Mouse (Mus musculus): ENCODE data around the gene 3425401B19Rik. TPM values are rescaled to one million over a fixed set of nuclear protein-coding genes. Genes with fewer than 3 reads are reported as not detected.

The 3425401B19Rik gene
- 0.86 TPM in 1 of 2 replicates, not detected in the other for polyA plus RNA-seq (2012; rRNA removed)

GRCm38 (mm10) chr14:32685124-32685826, at the start of gene 3425401B19Rik:
TSS of gene 3425401B19Rik (minus strand) at chr14:32685293.
- TF ChIP-seq POLR2A (IDR thresholded peaks at IDR 0.05; ENCODE audit: low read depth, low read length): no peak
- no peak for TF ChIP-seq CTCF (conservative IDR thresholded peaks at IDR 0.05; ENCODE audit: insufficient read depth, insufficient read length, low read depth, low read length)
- Histone ChIP-seq H3K27ac (ENCODE audit: insufficient read depth, low read depth, low read length) (no peak within 1 kb of the TSS), H3K4me3 (ENCODE audit: insufficient read depth, low read depth, low read length) (no peak within 1 kb of the TSS), H3K36me3 (ENCODE audit: control insufficient read depth, insufficient read depth, low read length) (no peaks in the 10 kb centered on the region), H3K4me1 (ENCODE audit: control insufficient read depth, insufficient read depth, low read length) (no peaks in the 10 kb centered on the region; the same call in 1 of the 2 replicates), H3K27me3 (replicated peaks; ENCODE audit: control insufficient read depth, insufficient read depth, low read length) (no peaks in the 10 kb centered on the region)
- DNase-seq: no peak
- WGBS: 56% methylated on average over 16 of the region's 16 CpGs

DNA sequence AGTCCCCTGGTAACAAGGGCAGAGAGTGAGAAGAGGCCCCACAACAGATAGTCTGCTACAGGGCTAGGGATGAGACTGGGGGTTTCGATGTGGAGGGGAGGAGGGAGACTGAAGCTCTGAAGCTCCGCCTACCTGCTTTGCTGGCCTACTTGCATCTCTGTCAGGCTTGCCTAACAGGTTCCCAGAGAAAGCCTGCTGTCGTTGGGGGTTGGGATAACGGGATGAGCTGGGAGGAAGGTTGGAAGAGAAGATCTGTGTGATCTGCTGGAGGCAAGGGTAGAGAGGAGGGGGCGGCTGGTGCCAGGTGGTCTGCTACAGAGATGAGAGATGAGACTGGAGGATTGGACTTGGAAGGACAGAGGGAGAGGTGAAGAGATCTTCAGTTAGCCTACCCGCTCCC, 47.9 kb upstream of the 3425401B19Rik start:
- Histone ChIP-seq H3K4me1 (ENCODE audit: control insufficient read depth, insufficient read depth, low read length) (no peaks in the 10 kb centered on the region), H3K4me3 (ENCODE audit: insufficient read depth, low read depth, low read length) (no peak overlapping the region), H3K27ac (ENCODE audit: insufficient read depth, low read depth, low read length) (no peak overlapping the region), H3K36me3 (ENCODE audit: control insufficient read depth, insufficient read depth, low read length) (no peaks in the 10 kb centered on the region), H3K27me3 (replicated peaks; ENCODE audit: control insufficient read depth, insufficient read depth, low read length) (no peaks in the 10 kb centered on the region)
- DNase-seq: no peak
- 52% methylated on average over 6 of the region's 6 CpGs for WGBS
- TF ChIP-seq POLR2A (IDR thresholded peaks at IDR 0.05; ENCODE audit: low read depth, low read length) (no peak), CTCF (conservative IDR thresholded peaks at IDR 0.05; ENCODE audit: insufficient read depth, insufficient read length, low read depth, low read length) (no peak)

DNA sequence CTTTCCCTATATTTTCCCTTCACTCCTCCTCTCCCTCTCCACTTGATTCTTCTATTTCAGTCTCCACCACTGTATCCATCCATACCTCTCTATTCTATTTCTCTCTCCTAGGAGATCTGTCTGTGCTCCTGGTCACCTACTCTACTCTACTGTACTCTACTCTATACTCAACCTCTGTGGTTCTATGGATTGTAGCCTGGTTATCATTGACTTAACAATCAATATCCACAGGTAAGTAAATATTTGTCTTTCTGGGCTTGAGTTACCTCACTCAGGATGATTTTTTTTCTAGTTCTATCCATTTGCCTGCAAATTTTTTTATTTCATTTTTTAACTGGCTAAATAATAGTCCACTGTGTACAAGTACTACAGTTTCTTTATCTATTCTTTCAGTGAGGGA, 41.8 kb upstream of the 3425401B19Rik start:
- no peak for DNase-seq
- Histone ChIP-seq H3K27ac (ENCODE audit: insufficient read depth, low read depth, low read length) (no peak overlapping the region), H3K4me1 (ENCODE audit: control insufficient read depth, insufficient read depth, low read length) (no peaks in the 10 kb centered on the region), H3K36me3 (ENCODE audit: control insufficient read depth, insufficient read depth, low read length) (no peaks in the 10 kb centered on the region), H3K4me3 (ENCODE audit: insufficient read depth, low read depth, low read length) (no peak overlapping the region), H3K27me3 (replicated peaks; ENCODE audit: control insufficient read depth, insufficient read depth, low read length) (no peaks in the 10 kb centered on the region)
- TF ChIP-seq POLR2A (IDR thresholded peaks at IDR 0.05; ENCODE audit: low read depth, low read length): no peak
- TF ChIP-seq CTCF (conservative IDR thresholded peaks at IDR 0.05; ENCODE audit: insufficient read depth, insufficient read length, low read depth, low read length): no peak

DNA sequence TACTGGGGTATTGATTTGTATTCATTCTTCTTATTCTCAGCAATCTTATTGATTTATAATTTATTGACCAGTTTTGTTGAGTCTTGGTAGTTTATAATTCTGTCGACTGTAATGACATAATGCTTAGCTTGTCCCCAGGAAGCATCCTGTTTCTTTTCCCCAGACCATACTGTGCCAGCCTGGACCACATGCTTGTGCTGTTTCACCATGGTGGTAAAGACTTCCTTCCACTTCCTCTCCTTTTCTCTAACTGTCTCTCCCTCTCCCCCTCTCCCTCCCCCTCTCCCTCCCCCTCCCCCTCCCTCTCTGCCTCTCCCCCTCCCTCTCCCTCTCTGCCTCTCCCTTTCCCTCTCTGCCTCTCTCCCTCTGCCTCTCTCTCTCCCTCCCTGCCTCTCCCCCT, 36.4 kb upstream of the 3425401B19Rik start:
- no peak overlapping the region for H3K27ac ChIP-seq (ENCODE audit: insufficient read depth, low read depth, low read length)
- no peak for TF ChIP-seq POLR2A (IDR thresholded peaks at IDR 0.05; ENCODE audit: low read depth, low read length)
- WGBS: 48% methylated on average over 1 of the region's 1 CpGs

GRCm38 (mm10) chr14:32716763-32717439, 31.8 kb upstream of the 3425401B19Rik start:
- no peak for TF ChIP-seq POLR2A (IDR thresholded peaks at IDR 0.05; ENCODE audit: low read depth, low read length)
- no peak for TF ChIP-seq CTCF (conservative IDR thresholded peaks at IDR 0.05; ENCODE audit: insufficient read depth, insufficient read length, low read depth, low read length)
- no peaks in the 10 kb centered on the region for H3K4me1 ChIP-seq (ENCODE audit: control insufficient read depth, insufficient read depth, low read length)
- DNase-seq: no peak
- no peak overlapping the region for H3K27ac ChIP-seq (ENCODE audit: insufficient read depth, low read depth, low read length)
- no peaks in the 10 kb centered on the region for H3K27me3 ChIP-seq (replicated peaks; ENCODE audit: control insufficient read depth, insufficient read depth, low read length)
- H3K4me3 ChIP-seq (ENCODE audit: insufficient read depth, low read depth, low read length): no peak overlapping the region
- WGBS: 58% methylated on average over 6 of the region's 6 CpGs
- H3K36me3 ChIP-seq (ENCODE audit: control insufficient read depth, insufficient read depth, low read length): no peaks in the 10 kb centered on the region

More for the DNA sequence above, 36.4 kb upstream of the 3425401B19Rik start:
- DNase-seq: no peak
- Histone ChIP-seq H3K36me3 (ENCODE audit: control insufficient read depth, insufficient read depth, low read length) (no peaks in the 10 kb centered on the region), H3K27me3 (replicated peaks; ENCODE audit: control insufficient read depth, insufficient read depth, low read length) (no peaks in the 10 kb centered on the region), H3K4me1 (ENCODE audit: control insufficient read depth, insufficient read depth, low read length) (no peaks in the 10 kb centered on the region), H3K4me3 (ENCODE audit: insufficient read depth, low read depth, low read length) (no peak overlapping the region)

DNA sequence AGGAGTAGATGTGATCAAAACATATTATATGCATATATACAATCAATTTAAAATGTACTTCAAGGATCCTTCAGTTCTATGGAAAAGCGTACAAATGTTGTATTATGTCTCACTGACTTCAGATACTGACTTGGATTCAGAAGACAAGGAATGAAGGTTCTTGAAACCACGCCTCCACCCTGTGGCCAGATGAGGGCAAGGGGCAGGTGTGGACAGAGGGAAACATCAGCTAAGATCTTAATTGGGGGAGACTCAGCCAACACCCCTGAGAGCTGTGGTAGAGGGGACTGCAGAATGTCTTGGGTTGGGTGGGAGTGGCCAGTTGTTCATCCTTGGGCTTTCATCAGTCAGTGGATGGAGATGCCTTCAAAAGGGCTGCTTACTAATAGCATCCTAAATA, 30.4 kb upstream of the 3425401B19Rik start:
- no peaks in the 10 kb centered on the region for H3K27me3 ChIP-seq (replicated peaks; ENCODE audit: control insufficient read depth, insufficient read depth, low read length)
- H3K36me3 ChIP-seq (ENCODE audit: control insufficient read depth, insufficient read depth, low read length): no peaks in the 10 kb centered on the region

DNA sequence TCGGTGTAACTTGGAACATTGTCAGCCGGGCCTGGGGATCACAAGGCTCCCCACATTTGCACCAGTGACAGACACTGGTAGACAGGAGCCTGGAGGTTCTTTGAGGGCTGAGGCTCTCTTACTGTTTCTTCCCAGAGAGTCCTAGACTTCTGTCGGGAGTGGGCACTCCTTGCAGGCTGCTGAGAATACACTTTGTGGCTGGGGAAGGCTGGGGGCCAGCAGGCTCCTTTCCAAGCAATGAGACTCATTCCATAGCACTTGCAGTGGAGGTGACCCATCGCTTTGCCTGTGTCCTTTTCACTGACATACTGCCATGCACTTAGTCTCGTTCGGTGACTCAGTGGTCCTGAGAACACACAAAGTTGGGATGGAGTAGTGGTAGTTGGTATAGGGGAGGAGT, 30.0 kb upstream of the 3425401B19Rik start:
- H3K4me1 ChIP-seq (ENCODE audit: control insufficient read depth, insufficient read depth, low read length): no peaks in the 10 kb centered on the region
- H3K36me3 ChIP-seq (ENCODE audit: control insufficient read depth, insufficient read depth, low read length): no peaks in the 10 kb centered on the region
- TF ChIP-seq POLR2A (IDR thresholded peaks at IDR 0.05; ENCODE audit: low read depth, low read length): no peak
- no peak for TF ChIP-seq CTCF (conservative IDR thresholded peaks at IDR 0.05; ENCODE audit: insufficient read depth, insufficient read length, low read depth, low read length)
- H3K27ac ChIP-seq (ENCODE audit: insufficient read depth, low read depth, low read length): no peak overlapping the region
- DNase-seq: no peak
- no peak overlapping the region for H3K4me3 ChIP-seq (ENCODE audit: insufficient read depth, low read depth, low read length)
- no peaks in the 10 kb centered on the region for H3K27me3 ChIP-seq (replicated peaks; ENCODE audit: control insufficient read depth, insufficient read depth, low read length)
- WGBS: 84% methylated on average over 6 of the region's 6 CpGs

More for the DNA sequence above, 30.4 kb upstream of the 3425401B19Rik start:
- no peak overlapping the region for H3K4me3 ChIP-seq (ENCODE audit: insufficient read depth, low read depth, low read length)
- no peak for DNase-seq
- H3K4me1 ChIP-seq (ENCODE audit: control insufficient read depth, insufficient read depth, low read length): no peaks in the 10 kb centered on the region
- TF ChIP-seq POLR2A (IDR thresholded peaks at IDR 0.05; ENCODE audit: low read depth, low read length) (no peak), CTCF (conservative IDR thresholded peaks at IDR 0.05; ENCODE audit: insufficient read depth, insufficient read length, low read depth, low read length) (no peak)
- WGBS: 93% methylated on average over 2 of the region's 2 CpGs
- no peak overlapping the region for H3K27ac ChIP-seq (ENCODE audit: insufficient read depth, low read depth, low read length)

All from kidney, adult 2 months (tissue).